Mouse (Mus musculus): ENCODE measurements around the gene Gm1123. TPM values are rescaled to one million over a fixed set of nuclear protein-coding genes. Genes with fewer than 3 reads are reported as not detected.

The Gm1123 gene
- polyA plus RNA-seq, 1 experiment from 2014 or later: 0.07 TPM

DNA sequence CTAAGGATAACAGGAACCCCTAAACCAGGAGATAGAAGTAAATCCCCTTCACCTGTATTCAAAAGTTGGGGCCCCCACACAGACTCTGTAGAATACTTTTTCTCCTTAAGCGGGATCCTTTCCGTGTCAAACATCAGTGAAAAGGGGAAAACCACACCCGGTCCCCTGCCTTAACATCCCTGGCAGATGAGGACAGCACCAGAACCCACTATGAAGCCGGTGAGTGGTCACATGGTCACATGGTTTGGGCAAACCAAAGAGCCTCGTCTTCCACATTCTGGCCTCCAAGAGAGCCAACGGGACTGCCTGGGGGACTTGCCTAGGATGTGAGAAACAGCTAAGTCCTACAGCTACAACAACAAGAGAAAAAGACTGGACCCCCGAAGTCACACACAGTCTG lies 62.0 kb downstream of the Gm1123 start:
- 0 out of 2 replicates have a peak overlapping the region, but pooled peaks have one; percentile 49 for H3K4me2 ChIP-seq

GRCm38 (mm10) chr9:98973101-98973521 lies 62.4 kb downstream of the Gm1123 start:
- Histone ChIP-seq H3K36me3 (replicated peaks) (no peaks in the 10 kb centered on the region), H3K9me3 (replicated peaks) (no peaks in the 10 kb centered on the region), H3K27me3 (peaks cover 87% of the 10 kb centered on the region), H3K4me1 (replicated peaks) (0 out of 2 replicates have a peak, but pooled peaks cover 5% of the 10 kb centered on the region), H3K27ac (replicated peaks) (no peak overlapping the region), H3K4me3 (replicated peaks) (peak overlapping the region; percentile 34), H3K4me2 (peak overlapping the region; percentile 49), H3K9ac (no peak overlapping the region)
- ATAC-seq (ENCODE audit: insufficient read depth): no peak
- 2% methylated on average over 40 of the region's 40 CpGs for WGBS (ENCODE audit: insufficient replicate concordance)

More for the DNA sequence above, 62.0 kb downstream of the Gm1123 start:
- H3K9me3 ChIP-seq (replicated peaks): no peaks in the 10 kb centered on the region
- H3K4me1 ChIP-seq (replicated peaks): 0 out of 2 replicates have a peak, but pooled peaks cover 5% of the 10 kb centered on the region
- H3K9ac ChIP-seq: no peak overlapping the region
- WGBS (ENCODE audit: insufficient replicate concordance): 4% methylated on average over 7 of the region's 7 CpGs
- no peak for ATAC-seq (ENCODE audit: insufficient read depth)
- no peak overlapping the region; the same call in 1 of the 2 replicates for H3K4me3 ChIP-seq (replicated peaks)
- no peaks in the 10 kb centered on the region for H3K36me3 ChIP-seq (replicated peaks)
- no peak overlapping the region for H3K27ac ChIP-seq (replicated peaks)
- peaks cover 89% of the 10 kb centered on the region for H3K27me3 ChIP-seq

- no peak for ATAC-seq (ENCODE audit: insufficient read depth)
- H3K27me3 ChIP-seq: peaks cover 84% of the 10 kb centered on the region
- 3% methylated on average over 18 of the region's 18 CpGs for WGBS (ENCODE audit: insufficient replicate concordance)
Measured at GRCm38 (mm10) chr9:98965084-98965483, 70.4 kb downstream of the Gm1123 start.

GRCm38 (mm10) chr9:98963661-98964060 lies 71.9 kb downstream of the Gm1123 start:
- H3K27me3 ChIP-seq: peaks cover 90% of the 10 kb centered on the region
- no peaks in the 10 kb centered on the region for H3K4me1 ChIP-seq (replicated peaks)
- no peak overlapping the region for H3K27ac ChIP-seq (replicated peaks)
- no peak overlapping the region for H3K4me3 ChIP-seq (replicated peaks)
- H3K9me3 ChIP-seq (replicated peaks): no peaks in the 10 kb centered on the region
- no peaks in the 10 kb centered on the region for H3K36me3 ChIP-seq (replicated peaks)
- ATAC-seq (ENCODE audit: insufficient read depth): no peak
- H3K4me2 ChIP-seq: no peak overlapping the region
- WGBS (ENCODE audit: insufficient replicate concordance): 5% methylated on average over 18 of the region's 18 CpGs
- H3K9ac ChIP-seq: no peak overlapping the region

More at GRCm38 (mm10) chr9:98965084-98965483, 70.4 kb downstream of the Gm1123 start:
- Histone ChIP-seq H3K27ac (replicated peaks) (no peak overlapping the region), H3K4me2 (no peak overlapping the region), H3K4me3 (replicated peaks) (no peak overlapping the region), H3K4me1 (replicated peaks) (no peaks in the 10 kb centered on the region), H3K9me3 (replicated peaks) (no peaks in the 10 kb centered on the region), H3K9ac (no peak overlapping the region), H3K36me3 (replicated peaks) (no peaks in the 10 kb centered on the region)

- Histone ChIP-seq H3K9ac (no peak overlapping the region), H3K9me3 (replicated peaks) (no peaks in the 10 kb centered on the region), H3K27ac (replicated peaks) (no peak overlapping the region), H3K36me3 (replicated peaks) (no peaks in the 10 kb centered on the region), H3K4me3 (replicated peaks) (no peak overlapping the region), H3K27me3 (peaks cover 98% of the 10 kb centered on the region), H3K4me2 (no peak overlapping the region), H3K4me1 (replicated peaks) (no peaks in the 10 kb centered on the region)
- ATAC-seq (ENCODE audit: insufficient read depth): no peak
- 3% methylated on average over 20 of the region's 20 CpGs for WGBS (ENCODE audit: insufficient replicate concordance)
Measured at GRCm38 (mm10) chr9:98962478-98963142, 72.9 kb downstream of the Gm1123 start.

DNA sequence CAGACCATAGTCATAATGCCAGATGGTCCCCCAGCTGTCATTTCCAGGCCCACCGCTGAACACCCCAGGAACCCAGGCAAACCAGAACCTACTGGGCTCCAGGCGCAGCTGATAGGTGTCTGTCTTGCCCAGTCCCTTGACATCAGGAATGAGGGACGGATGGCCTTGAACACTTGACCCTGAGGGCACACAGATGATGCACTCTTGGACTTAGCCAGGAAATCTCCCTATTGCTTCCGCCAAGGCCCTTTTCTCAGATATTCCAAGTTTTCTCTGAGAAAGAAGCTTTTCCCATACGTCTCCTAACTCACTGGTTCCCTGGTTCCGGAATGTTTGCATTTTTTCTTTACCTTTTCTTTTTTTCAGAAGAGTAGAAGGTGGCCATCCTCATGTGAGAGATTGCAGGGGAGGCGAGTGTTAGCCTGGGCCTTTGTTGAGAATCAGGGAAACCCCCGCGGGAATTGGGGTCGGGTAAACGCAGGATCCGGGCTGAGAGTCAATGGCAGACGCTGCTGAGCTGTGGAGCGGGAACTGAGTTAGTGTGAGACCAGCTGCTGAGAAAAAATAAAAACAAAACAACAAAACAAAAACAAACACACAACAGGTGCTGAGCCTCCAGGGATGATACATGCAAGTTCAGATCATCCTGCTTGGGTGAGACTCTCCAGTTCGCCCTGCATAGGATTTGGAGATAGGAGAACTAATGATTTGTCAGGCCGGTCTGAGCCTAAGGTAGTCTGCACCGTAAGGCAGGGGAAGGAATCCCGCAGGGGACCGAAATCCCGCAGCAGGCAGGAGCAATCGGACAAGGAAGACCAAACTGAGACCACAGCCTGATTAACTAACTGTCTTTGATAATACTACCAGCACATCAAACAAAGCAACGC lies 73.7 kb downstream of the Gm1123 start:
- H3K9me3 ChIP-seq (replicated peaks): no peaks in the 10 kb centered on the region
- H3K36me3 ChIP-seq (replicated peaks): no peaks in the 10 kb centered on the region
- H3K4me3 ChIP-seq (replicated peaks): no peak overlapping the region
- H3K4me2 ChIP-seq: no peak overlapping the region
- peaks cover 98% of the 10 kb centered on the region for H3K27me3 ChIP-seq
- H3K9ac ChIP-seq: no peak overlapping the region
- ATAC-seq (ENCODE audit: insufficient read depth): no peak
- WGBS (ENCODE audit: insufficient replicate concordance): 10% methylated on average over 22 of the region's 22 CpGs
- 0 out of 2 replicates have a peak, but pooled peaks cover 4% of the 10 kb centered on the region for H3K4me1 ChIP-seq (replicated peaks)
- no peak overlapping the region for H3K27ac ChIP-seq (replicated peaks)

DNA sequence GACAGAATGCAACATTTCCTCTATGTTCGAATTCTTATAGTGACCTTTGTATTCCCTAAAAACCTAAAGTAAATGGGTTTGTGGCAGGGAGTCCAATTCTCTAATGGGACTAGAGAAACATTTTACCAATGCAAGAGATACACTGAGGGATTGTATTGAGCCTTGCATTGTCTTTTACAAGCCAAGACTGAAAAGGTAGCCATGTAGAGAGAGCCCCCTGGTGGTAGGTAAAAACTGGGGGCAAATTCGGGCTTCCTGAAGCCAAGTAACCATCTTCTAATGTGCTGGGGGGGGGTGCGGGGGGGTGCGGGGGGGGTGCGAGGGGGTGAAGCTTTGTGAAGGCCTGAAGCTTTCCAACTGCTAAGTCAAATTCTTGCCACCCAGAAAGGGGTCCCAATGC lies 75.2 kb downstream of the Gm1123 start:
- Histone ChIP-seq H3K4me2 (no peak overlapping the region), H3K4me1 (replicated peaks) (peaks cover 18% of the 10 kb centered on the region), H3K9ac (no peak overlapping the region), H3K9me3 (replicated peaks) (no peaks in the 10 kb centered on the region), H3K27me3 (peaks cover 100% of the 10 kb centered on the region), H3K27ac (replicated peaks) (no peak overlapping the region), H3K36me3 (replicated peaks) (no peaks in the 10 kb centered on the region), H3K4me3 (replicated peaks) (no peak overlapping the region)
- ATAC-seq (ENCODE audit: insufficient read depth): no peak
- 16% methylated on average over 5 of the region's 5 CpGs for WGBS (ENCODE audit: insufficient replicate concordance)

DNA sequence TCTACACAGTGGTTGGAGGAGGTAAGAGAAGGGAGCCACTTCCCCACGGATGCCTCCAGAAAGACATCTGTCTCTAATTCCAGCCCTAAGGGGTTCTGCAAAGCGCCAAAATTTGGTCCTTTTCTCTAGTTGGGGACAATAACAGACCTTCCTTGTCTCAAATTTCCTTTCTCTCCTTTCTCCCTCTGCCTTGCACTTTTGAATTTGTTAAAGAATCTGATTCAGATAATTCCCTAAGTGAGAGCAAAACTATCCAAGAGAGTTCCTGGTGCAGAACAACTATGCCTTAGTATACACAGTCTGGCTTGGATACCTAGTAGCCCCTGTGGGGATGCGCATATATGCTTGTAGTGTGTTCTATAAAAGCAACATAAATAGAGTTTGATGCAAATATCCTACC lies 75.7 kb downstream of the Gm1123 start:
- peaks cover 23% of the 10 kb centered on the region for H3K4me1 ChIP-seq (replicated peaks)
- H3K27me3 ChIP-seq: peaks cover 100% of the 10 kb centered on the region
- 16% methylated on average over 3 of the region's 3 CpGs for WGBS (ENCODE audit: insufficient replicate concordance)

DNA sequence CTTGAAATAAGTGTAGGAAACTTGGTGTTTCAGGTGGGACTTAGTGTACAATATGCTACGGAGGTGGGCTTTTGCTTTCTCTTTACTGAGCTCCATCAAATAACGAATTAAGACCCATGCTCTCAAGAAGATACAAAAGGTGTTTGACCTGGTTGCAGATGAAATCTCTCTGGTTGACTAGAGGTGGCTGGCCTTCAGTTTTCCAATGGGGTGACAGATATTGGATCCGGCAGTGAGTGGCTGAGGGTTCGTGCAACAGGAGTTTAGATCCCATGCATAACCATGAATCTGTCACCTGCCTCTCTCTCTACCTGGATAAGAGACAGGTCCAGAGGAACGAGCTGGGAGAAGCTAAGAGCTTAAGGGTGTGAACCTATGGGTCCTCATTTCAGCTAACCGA lies 76.9 kb downstream of the Gm1123 start:
- H3K27me3 ChIP-seq: peaks cover 100% of the 10 kb centered on the region
- no peaks in the 10 kb centered on the region for H3K9me3 ChIP-seq (replicated peaks)
- 6% methylated on average over 6 of the region's 6 CpGs for WGBS (ENCODE audit: insufficient replicate concordance)
- no peak for ATAC-seq (ENCODE audit: insufficient read depth)
- no peak overlapping the region for H3K4me2 ChIP-seq
- H3K9ac ChIP-seq: no peak overlapping the region
- no peak overlapping the region for H3K4me3 ChIP-seq (replicated peaks)
- H3K4me1 ChIP-seq (replicated peaks): peaks cover 25% of the 10 kb centered on the region
- H3K27ac ChIP-seq (replicated peaks): no peak overlapping the region
- no peaks in the 10 kb centered on the region for H3K36me3 ChIP-seq (replicated peaks)

More for the DNA sequence above, 75.7 kb downstream of the Gm1123 start:
- Histone ChIP-seq H3K36me3 (replicated peaks) (no peaks in the 10 kb centered on the region), H3K9me3 (replicated peaks) (no peaks in the 10 kb centered on the region), H3K4me2 (no peak overlapping the region), H3K9ac (no peak overlapping the region), H3K27ac (replicated peaks) (no peak overlapping the region), H3K4me3 (replicated peaks) (no peak overlapping the region)
- no peak for ATAC-seq (ENCODE audit: insufficient read depth)

GRCm38 (mm10) chr9:98957751-98958351 lies 77.7 kb downstream of the Gm1123 start:
- H3K4me2 ChIP-seq: no peak overlapping the region
- no peak overlapping the region for H3K27ac ChIP-seq (replicated peaks)
- no peaks in the 10 kb centered on the region for H3K9me3 ChIP-seq (replicated peaks)
- H3K4me1 ChIP-seq (replicated peaks): peaks cover 25% of the 10 kb centered on the region
- no peak overlapping the region for H3K4me3 ChIP-seq (replicated peaks)
- 1% methylated on average over 23 of the region's 23 CpGs for WGBS (ENCODE audit: insufficient replicate concordance)
- H3K27me3 ChIP-seq: peaks cover 100% of the 10 kb centered on the region
- ATAC-seq (ENCODE audit: insufficient read depth): no peak
- H3K9ac ChIP-seq: no peak overlapping the region
- no peaks in the 10 kb centered on the region for H3K36me3 ChIP-seq (replicated peaks)
